Mouse (Mus musculus): Measurements from ENCODE around the gene Cdk6. TPM values are rescaled to one million over a fixed set of nuclear protein-coding genes. Genes with fewer than 3 reads are reported as not detected.

The Cdk6 gene
- total and polyA plus RNA-seq, 2 experiments from 2014 or later: 12.2 to 16.5 TPM

DNA sequence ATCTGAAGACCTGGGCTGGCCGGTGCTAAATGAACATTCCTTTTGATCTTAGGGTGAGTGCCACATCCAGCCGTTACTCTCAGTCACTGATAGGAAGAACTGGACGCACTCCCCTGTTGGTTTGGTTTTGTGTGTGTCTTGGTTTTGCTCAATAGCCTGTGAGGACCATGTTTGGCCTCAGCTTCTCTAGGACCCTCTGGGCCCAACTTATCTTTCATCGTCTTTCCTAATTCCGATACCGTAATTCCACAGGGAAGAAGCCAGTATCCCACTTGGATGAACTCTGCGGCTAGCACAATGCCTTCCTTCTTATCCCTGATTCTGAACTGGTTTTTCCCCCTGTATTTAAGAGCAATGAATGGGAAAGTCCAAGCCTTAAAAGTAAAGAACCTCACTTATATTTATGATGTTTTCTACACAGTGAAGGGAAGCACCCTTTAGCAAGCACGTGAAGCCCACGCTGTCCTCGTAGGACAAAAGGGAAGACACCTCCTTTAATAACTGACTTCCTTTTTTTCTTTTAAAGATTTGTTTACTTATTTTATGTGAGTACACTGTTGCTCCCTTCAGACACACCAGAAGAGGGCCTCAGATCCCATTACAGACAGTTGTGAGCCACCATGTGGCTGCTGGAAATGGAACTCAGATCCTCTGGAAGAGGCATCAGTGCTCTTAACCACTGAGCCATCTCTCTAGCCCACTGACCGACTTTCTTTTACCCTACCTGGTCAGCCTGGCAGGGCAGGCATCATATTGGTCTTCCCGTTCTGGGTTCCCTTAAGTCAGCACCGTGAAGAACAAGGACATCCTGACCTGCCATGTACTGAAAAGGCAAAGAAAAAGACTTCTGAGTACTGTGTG, 151.7 kb downstream of the Cdk6 start:
- DNase-seq (ENCODE audit: low spot score): no peak
- no peak for ATAC-seq
- 94% methylated on average over 13 of the region's 13 CpGs for WGBS
- H3K27ac ChIP-seq: no peak overlapping the region
- no peaks in the 10 kb centered on the region for H3K36me3 ChIP-seq (ENCODE audit: insufficient read depth, low read length)
- H3K4me2 ChIP-seq (ENCODE audit: low read depth, low read length): no peak overlapping the region
- no peak overlapping the region for H3K9ac ChIP-seq (replicated peaks; ENCODE audit: low read length)
- no peaks in the 10 kb centered on the region for H3K4me1 ChIP-seq (ENCODE audit: insufficient read depth, low read length)
- no peaks in the 10 kb centered on the region for H3K27me3 ChIP-seq (ENCODE audit: insufficient read depth, low read length)
- no peak overlapping the region for H3K4me3 ChIP-seq (ENCODE audit: low read length)
- TF ChIP-seq CTCF (IDR thresholded peaks at IDR 0.05; ENCODE audit: low read depth): no peak
- no peaks in the 10 kb centered on the region for H3K9me3 ChIP-seq (ENCODE audit: low read length)

DNA sequence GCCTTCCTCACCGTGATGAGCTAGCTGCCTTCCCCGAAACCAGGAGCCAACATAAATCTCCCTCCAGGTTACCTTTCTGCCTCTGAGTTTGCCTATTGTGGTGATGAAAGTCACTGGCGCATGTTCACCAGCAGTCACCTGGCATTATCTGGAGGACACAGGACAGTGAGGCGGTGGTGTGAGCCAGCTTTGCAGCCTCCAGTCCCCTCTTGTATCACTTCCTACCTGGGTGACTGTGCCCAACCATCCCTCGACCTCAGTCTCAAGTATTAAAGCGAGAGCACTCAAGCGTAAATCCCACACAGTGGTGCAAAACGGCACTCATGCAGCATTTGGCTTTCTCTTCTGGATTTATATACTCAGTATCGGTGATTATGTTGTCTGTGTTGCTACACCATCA, 152.7 kb downstream of the Cdk6 start:
- no peaks in the 10 kb centered on the region for H3K9me3 ChIP-seq (ENCODE audit: low read length)
- TF ChIP-seq CTCF (IDR thresholded peaks at IDR 0.05; ENCODE audit: low read depth): no peak

DNA sequence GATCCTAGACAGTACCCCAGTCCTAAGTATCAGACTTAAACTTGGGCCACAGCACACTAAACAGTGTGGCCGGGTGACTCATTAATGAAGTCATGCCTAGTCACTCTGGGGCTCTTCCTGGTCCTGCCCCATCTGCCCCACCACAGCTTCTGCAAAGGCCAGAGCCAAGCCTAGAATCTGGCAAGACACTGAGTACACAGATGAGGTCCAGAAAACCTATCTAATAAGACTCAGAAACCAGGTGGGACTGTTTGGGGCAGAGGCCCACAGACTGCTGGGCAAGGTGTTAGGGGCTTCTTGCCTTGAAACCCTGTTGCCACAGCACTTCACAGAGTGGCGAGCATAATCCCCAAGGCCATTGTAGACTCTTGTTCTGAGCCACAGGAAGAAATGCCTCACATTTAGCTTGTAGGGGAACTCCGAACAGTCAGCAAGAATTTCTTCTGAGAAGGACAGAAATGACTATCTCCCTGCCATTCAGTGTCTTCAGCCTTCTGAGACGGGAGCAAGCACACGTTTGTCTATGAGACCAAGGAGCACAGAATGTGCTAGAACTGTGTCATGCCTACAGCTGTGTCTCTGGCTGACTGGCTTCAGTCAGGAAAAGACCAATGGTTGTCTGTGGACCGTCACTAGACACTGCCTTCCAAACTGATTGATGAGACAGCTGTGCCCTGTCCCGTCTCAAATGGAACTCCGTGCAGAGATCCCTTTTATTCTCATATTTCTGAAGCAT, 153.3 kb downstream of the Cdk6 start:
- Histone ChIP-seq H3K4me1 (ENCODE audit: insufficient read depth, low read length) (no peaks in the 10 kb centered on the region), H3K27ac (no peak overlapping the region), H3K9me3 (ENCODE audit: low read length) (no peaks in the 10 kb centered on the region), H3K9ac (replicated peaks; ENCODE audit: low read length) (no peak overlapping the region), H3K4me2 (ENCODE audit: low read depth, low read length) (no peak overlapping the region), H3K27me3 (ENCODE audit: insufficient read depth, low read length) (no peaks in the 10 kb centered on the region), H3K36me3 (ENCODE audit: insufficient read depth, low read length) (no peaks in the 10 kb centered on the region), H3K4me3 (ENCODE audit: low read length) (no peak overlapping the region)
- 88% methylated on average over 8 of the region's 8 CpGs for WGBS
- DNase-seq (ENCODE audit: low spot score) (no peak), ATAC-seq (no peak)
- TF ChIP-seq CTCF (IDR thresholded peaks at IDR 0.05; ENCODE audit: low read depth): no peak

More for the DNA sequence above, 152.7 kb downstream of the Cdk6 start:
- 91% methylated on average over 9 of the region's 9 CpGs for WGBS
- Histone ChIP-seq H3K36me3 (ENCODE audit: insufficient read depth, low read length) (no peaks in the 10 kb centered on the region), H3K9ac (replicated peaks; ENCODE audit: low read length) (no peak overlapping the region), H3K27me3 (ENCODE audit: insufficient read depth, low read length) (no peaks in the 10 kb centered on the region), H3K4me1 (ENCODE audit: insufficient read depth, low read length) (no peaks in the 10 kb centered on the region), H3K27ac (no peak overlapping the region), H3K4me2 (ENCODE audit: low read depth, low read length) (no peak overlapping the region), H3K4me3 (ENCODE audit: low read length) (no peak overlapping the region)
- ATAC-seq: no peak
- DNase-seq (ENCODE audit: low spot score): no peak

DNA sequence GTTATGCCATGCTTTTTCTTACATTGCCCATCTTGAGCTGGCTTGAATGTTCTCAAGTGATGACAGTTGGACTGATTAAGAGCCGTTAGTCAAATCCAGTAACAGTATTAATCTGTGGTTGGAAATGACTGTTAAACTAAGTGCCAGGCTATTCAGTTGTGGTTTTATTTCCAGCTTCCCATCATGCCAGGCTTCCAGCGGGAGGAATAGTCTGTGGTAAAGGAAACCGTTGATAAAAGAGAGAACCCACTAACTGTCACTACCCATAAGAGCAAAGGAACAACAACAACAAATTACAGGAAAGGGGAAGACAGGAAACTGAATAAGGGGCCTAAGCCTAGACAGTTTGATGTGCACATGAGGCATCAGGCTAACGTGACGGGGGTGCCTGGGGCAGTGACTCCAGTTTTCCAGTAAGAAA, 156.2 kb downstream of the Cdk6 start:
- H3K4me2 ChIP-seq (ENCODE audit: low read depth, low read length): no peak overlapping the region
- no peak for TF ChIP-seq CTCF (IDR thresholded peaks at IDR 0.05; ENCODE audit: low read depth)
- ATAC-seq (no peak), DNase-seq (ENCODE audit: low spot score) (no peak)
- no peaks in the 10 kb centered on the region for H3K9me3 ChIP-seq (ENCODE audit: low read length)
- no peak overlapping the region for H3K4me3 ChIP-seq (ENCODE audit: low read length)
- H3K36me3 ChIP-seq (ENCODE audit: insufficient read depth, low read length): no peaks in the 10 kb centered on the region
- H3K9ac ChIP-seq (replicated peaks; ENCODE audit: low read length): no peak overlapping the region
- H3K27me3 ChIP-seq (ENCODE audit: insufficient read depth, low read length): no peaks in the 10 kb centered on the region
- no peaks in the 10 kb centered on the region for H3K4me1 ChIP-seq (ENCODE audit: insufficient read depth, low read length)
- H3K27ac ChIP-seq: no peak overlapping the region
- WGBS: 77% methylated on average over 5 of the region's 5 CpGs

DNA sequence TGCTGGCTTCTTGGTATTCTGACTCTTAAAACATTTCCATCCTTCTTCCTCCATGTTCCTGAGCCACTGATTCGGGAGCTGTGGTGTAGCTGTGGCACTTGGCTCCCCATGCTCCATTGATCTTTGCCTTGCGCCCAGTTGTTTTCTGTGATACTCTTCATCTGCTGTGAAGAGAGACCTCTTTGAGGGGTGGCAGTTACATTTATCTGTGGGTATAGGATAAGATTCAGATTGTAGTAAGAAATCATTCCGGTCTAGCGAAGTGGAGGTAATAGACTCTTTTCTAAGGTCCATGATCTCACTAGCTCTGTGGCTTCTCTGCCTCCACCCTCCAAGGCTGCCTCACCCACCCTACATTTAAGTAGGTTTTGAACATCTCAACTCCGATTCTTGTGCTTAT, 159.0 kb downstream of the Cdk6 start:
- Histone ChIP-seq H3K9ac (replicated peaks; ENCODE audit: low read length) (no peak overlapping the region), H3K4me1 (ENCODE audit: insufficient read depth, low read length) (no peaks in the 10 kb centered on the region), H3K9me3 (ENCODE audit: low read length) (no peaks in the 10 kb centered on the region), H3K4me2 (ENCODE audit: low read depth, low read length) (no peak overlapping the region), H3K4me3 (ENCODE audit: low read length) (no peak overlapping the region), H3K36me3 (ENCODE audit: insufficient read depth, low read length) (no peaks in the 10 kb centered on the region), H3K27ac (no peak overlapping the region), H3K27me3 (ENCODE audit: insufficient read depth, low read length) (no peaks in the 10 kb centered on the region)
- DNase-seq (ENCODE audit: low spot score) (no peak), ATAC-seq (no peak)
- WGBS: 92% methylated on average over 5 of the region's 5 CpGs
- TF ChIP-seq CTCF (IDR thresholded peaks at IDR 0.05; ENCODE audit: low read depth): no peak

DNA sequence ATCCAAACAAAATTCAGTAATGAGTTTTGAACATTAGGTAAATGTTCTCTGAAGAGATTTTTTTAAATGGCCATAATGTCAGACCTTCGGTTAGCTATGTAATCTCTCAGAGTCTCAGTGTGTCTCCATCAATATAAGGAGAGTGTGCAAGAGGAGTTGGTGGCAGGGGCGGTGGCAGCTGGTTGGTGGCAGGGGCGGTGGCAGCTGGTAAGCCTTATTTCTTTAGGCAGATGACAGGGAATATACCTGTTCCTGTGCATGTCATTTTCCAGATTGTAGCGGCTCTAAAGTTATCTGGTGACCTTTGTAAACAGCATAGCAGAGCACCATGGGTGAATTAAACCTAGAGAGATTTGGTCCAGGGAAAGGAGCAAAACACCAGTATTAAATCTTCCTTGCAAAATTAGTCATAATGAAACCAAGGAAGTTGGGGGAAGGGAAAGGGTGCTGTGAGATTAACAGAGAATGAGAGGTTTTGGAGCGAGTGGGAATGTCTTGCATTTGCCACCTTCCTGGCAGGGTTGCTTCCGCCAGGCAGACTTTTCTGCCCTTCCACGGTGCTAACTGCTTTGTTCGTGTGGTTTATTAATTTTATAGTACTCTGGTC, 159.8 kb downstream of the Cdk6 start:
- DNase-seq (ENCODE audit: low spot score) (no peak), ATAC-seq (no peak)
- WGBS: 73% methylated on average over 8 of the region's 8 CpGs
- no peaks in the 10 kb centered on the region for H3K4me1 ChIP-seq (ENCODE audit: insufficient read depth, low read length)
- no peak for TF ChIP-seq CTCF (IDR thresholded peaks at IDR 0.05; ENCODE audit: low read depth)
- no peaks in the 10 kb centered on the region for H3K36me3 ChIP-seq (ENCODE audit: insufficient read depth, low read length)
- H3K9ac ChIP-seq (replicated peaks; ENCODE audit: low read length): no peak overlapping the region
- no peak overlapping the region for H3K4me2 ChIP-seq (ENCODE audit: low read depth, low read length)
- H3K4me3 ChIP-seq (ENCODE audit: low read length): no peak overlapping the region
- H3K27ac ChIP-seq: no peak overlapping the region
- H3K27me3 ChIP-seq (ENCODE audit: insufficient read depth, low read length): no peaks in the 10 kb centered on the region
- H3K9me3 ChIP-seq (ENCODE audit: low read length): no peaks in the 10 kb centered on the region

Measured in hindbrain, postnatal 0 days (tissue).